ENCODE assay signal across 8 mouse cellular contexts in genomic region chr2:30718741-30719381, GRCm38 (mm10).
A peak's percentile ranks its signal among the peaks of the same experiment; 100 is the strongest.
DNase-seq lines count a peak whose midpoint lies in the region; ATAC-seq and TF ChIP-seq lines count a peak whose summit lies in the region.

No protein-coding gene starts in this region.

- no peaks in the 10 kb centered on the region for H3K27me3 ChIP-seq in heart, embryonic 14.5 days (ENCODE audit: control insufficient read depth, insufficient read depth, low read length)
- no peaks in the 10 kb centered on the region for H3K27me3 ChIP-seq in kidney, postnatal 0 days (ENCODE audit: insufficient read depth, low read length)
- peaks cover 68% of the 10 kb centered on the region for H3K27me3 ChIP-seq in liver, embryonic 12.5 days (replicated peaks)

- peak; percentile 6; the same call in 1 of the 2 replicates for TF ChIP-seq CTCF in kidney, postnatal 0 days (IDR thresholded peaks at IDR 0.05; ENCODE audit: low read depth)

- WGBS in heart, embryonic 14.5 days: 2% methylated on average over 29 of the region's 29 CpGs
- WGBS in kidney, postnatal 0 days: under 1% methylated on average over 28 of the region's 29 CpGs
- WGBS in liver, embryonic 12.5 days (ENCODE audit: insufficient replicate concordance): under 1% methylated on average over 29 of the region's 29 CpGs

- H3K4me2 ChIP-seq in heart, embryonic 14.5 days (ENCODE audit: low read length): peak overlapping the region; percentile 70
- peak overlapping the region; percentile 35 for H3K4me2 ChIP-seq in kidney, postnatal 0 days (ENCODE audit: low read length)
- H3K4me2 ChIP-seq in liver, embryonic 12.5 days: peak overlapping the region; percentile 62

- H3K9ac ChIP-seq in heart, embryonic 14.5 days (ENCODE audit: low read length): peak overlapping the region; percentile 76
- peak overlapping the region; percentile 62; the same call in 1 of the 2 replicates for H3K9ac ChIP-seq in kidney, postnatal 0 days (ENCODE audit: low read depth, low read length)
- H3K9ac ChIP-seq in liver, embryonic 12.5 days: peak overlapping the region; percentile 28

- ATAC-seq in heart, embryonic 14.5 days (ENCODE audit: insufficient number of reproducible peaks, insufficient read depth, low FRiP score, low read depth): peak; percentile 62
- ATAC-seq in kidney, postnatal 0 days (replicated peaks; ENCODE audit: low FRiP score, low read depth): peak; percentile 61
- ATAC-seq in liver, embryonic 12.5 days: peak; percentile 45

- peak; percentile 84 for DNase-seq in CD4-positive, CD25-positive, alpha-beta regulatory T cell, adult 2 months (ENCODE audit: low read depth, low spot score)
- DNase-seq in brain, adult 2 months (ENCODE audit: low read depth, low spot score): peak; percentile 97
- peak; percentile 78 for DNase-seq in fibroblast of lung, adult 2 months (ENCODE audit: low read depth)
- peak; percentile 95 for DNase-seq in kidney, postnatal 0 days (ENCODE audit: low spot score)
- peak; percentile 38 to 60 for DNase-seq in natural killer cell, adult 2 months (ENCODE audit: low spot score in 2 of 2)
- DNase-seq in thymus, postnatal 14 days: peak; percentile 48

- no peaks in the 10 kb centered on the region for H3K9me3 ChIP-seq in heart, embryonic 14.5 days (ENCODE audit: control insufficient read depth, low read length)
- H3K9me3 ChIP-seq in kidney, postnatal 0 days (replicated peaks; ENCODE audit: low read length): no peaks in the 10 kb centered on the region
- no peaks in the 10 kb centered on the region for H3K9me3 ChIP-seq in liver, embryonic 12.5 days (replicated peaks)

- no peaks in the 10 kb centered on the region for H3K36me3 ChIP-seq in heart, embryonic 14.5 days (ENCODE audit: control insufficient read depth, insufficient read depth, low read length)
- no peaks in the 10 kb centered on the region for H3K36me3 ChIP-seq in kidney, postnatal 0 days (ENCODE audit: insufficient read depth, low read length)
- no peaks in the 10 kb centered on the region for H3K36me3 ChIP-seq in liver, embryonic 12.5 days

- H3K4me1 ChIP-seq in heart, embryonic 14.5 days (ENCODE audit: control insufficient read depth in 2 of 2, insufficient read depth in 2 of 2, low read length in 2 of 2): peaks cover 68 to 79% of the 10 kb centered on the region in 2 experiments
- H3K4me1 ChIP-seq in kidney, postnatal 0 days (replicated peaks; ENCODE audit: insufficient read depth, low read length): peaks cover 67% of the 10 kb centered on the region
- H3K4me1 ChIP-seq in liver, embryonic 12.5 days: peaks cover 75% of the 10 kb centered on the region

- H3K4me3 ChIP-seq in heart, embryonic 14.5 days (ENCODE audit: control insufficient read depth in 1 of 2, insufficient read depth in 1 of 2, low read depth in 1 of 2, low read length in 2 of 2): peak overlapping the region; percentile 20 to 33
- no peak overlapping the region; the same call in 1 of the 2 replicates for H3K4me3 ChIP-seq in kidney, postnatal 0 days (replicated peaks; ENCODE audit: low read depth, low read length)
- peak overlapping the region; percentile 28 for H3K4me3 ChIP-seq in liver, embryonic 12.5 days

- peak overlapping the region; percentile 98 for H3K27ac ChIP-seq in heart, embryonic 14.5 days (replicated peaks in 1 of 2; ENCODE audit: control insufficient read depth in 1 of 2, insufficient read depth in 1 of 2, low read depth in 2 of 2, low read length in 2 of 2)
- H3K27ac ChIP-seq in kidney, postnatal 0 days: peak overlapping the region; percentile 99
- H3K27ac ChIP-seq in liver, embryonic 12.5 days: peak overlapping the region; percentile 79
